Mouse (Mus musculus) CH12.LX (cell line): ENCODE results near the gene Bri3.

ENCODE experiments used
- HCFC1 ChIP-seq: IDR thresholded peaks from 2 replicates; pipeline ENCODE4 v1.6.1; 2012; ENCODE audit warnings: low read depth, mild to moderate bottlenecking, inconsistent platforms, low read length, improper control_type of control experiment
- POLR2A ChIP-seq: IDR thresholded peaks from 2 replicates; pipeline ENCODE4 v1.6.1; 2011; ENCODE audit warnings: low read depth, mild to moderate bottlenecking, improper control_type of control experiment, low read length
- UBTF ChIP-seq: IDR thresholded peaks from 2 replicates; pipeline ENCODE4 v1.6.1; 2012; ENCODE audit warnings: low read depth, mild to moderate bottlenecking, inconsistent platforms, low read length, improper control_type of control experiment, moderate library complexity
- ZC3H11A ChIP-seq: IDR thresholded peaks from 2 replicates; pipeline ENCODE4 v1.6.1; 2012; ENCODE audit warnings: low read depth, mild to moderate bottlenecking, inconsistent platforms, low read length, improper control_type of control experiment

DNA sequence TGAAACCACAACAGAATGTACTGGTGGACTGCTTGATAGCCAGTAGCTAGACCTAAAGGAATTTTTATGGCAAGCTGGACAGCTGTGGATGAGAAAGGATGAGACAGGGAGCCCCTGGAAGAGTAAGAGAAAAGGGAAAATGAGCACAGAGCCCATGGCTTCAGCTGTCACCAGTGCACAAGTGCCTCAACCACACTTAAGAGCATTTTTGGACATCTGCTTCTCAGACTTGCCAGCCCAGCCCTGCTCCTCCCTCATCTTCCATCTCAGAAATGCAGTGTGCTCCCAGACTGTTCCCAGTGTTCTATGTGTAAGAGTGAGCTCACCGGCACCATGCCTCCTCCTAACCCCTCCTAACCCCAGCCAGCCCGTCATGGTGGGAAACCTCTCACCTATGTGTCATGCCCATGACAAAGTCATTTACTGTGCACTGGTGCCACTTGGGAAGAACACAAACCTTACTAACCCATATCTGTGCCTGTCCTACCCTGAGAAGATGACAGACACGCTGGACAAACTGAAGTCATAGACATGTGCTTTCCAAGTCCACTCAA lies 43.1 kb downstream of the Bri3 start:
- TF ChIP-seq POLR2A (no peak), UBTF (no peak), HCFC1 (no peak), ZC3H11A (no peak)
